Mouse (Mus musculus) liver, embryonic 16.5 days (tissue): ENCODE measurements around the gene Tesmin. TPM values are rescaled to one million over a fixed set of nuclear protein-coding genes. Genes with fewer than 3 reads are reported as not detected.
A peak's percentile ranks its signal among the peaks of the same experiment; 100 is the strongest.

Experiments used
- ATAC-seq: fragments of 200-750 bp; cut with Nextera tagmentation; 2 replicates; pipeline ENCODE4 v1.8.0; 2017; ENCODE audit warnings: low read depth, mild to moderate bottlenecking, moderate number of reproducible peaks, moderate library complexity
- H3K27ac ChIP-seq: fragments of 300-500 bp; sonication (generic); 2 replicates; pipeline ENCODE4 v1.5.1; 2014; ENCODE audit warnings: mild to moderate bottlenecking, low read length
- H3K27me3 ChIP-seq: fragments of 300-500 bp; sonication (generic); 2 replicates; pipeline ENCODE4 v1.6.1; 2014; ENCODE audit warnings: low read depth, low read length, mixed read lengths; ENCODE audit not compliant: control insufficient read depth, insufficient read depth
- H3K36me3 ChIP-seq: fragments of 300-500 bp; sonication (generic); 2 replicates; pipeline ENCODE4 v1.6.1; 2014; ENCODE audit warnings: mild to moderate bottlenecking; ENCODE audit not compliant: control insufficient read depth, insufficient read depth
- H3K4me1 ChIP-seq: fragments of 300-500 bp; sonication (generic); 2 replicates; pipeline ENCODE4 v1.6.1; 2014; ENCODE audit warnings: low read depth, low read length, mixed read lengths; ENCODE audit not compliant: control insufficient read depth
- H3K4me2 ChIP-seq: fragments of 300-500 bp; sonication (generic); 2 replicates; pipeline ENCODE4 v1.6.1; 2014; ENCODE audit warnings: low read depth, low read length, mixed read lengths
- H3K4me3 ChIP-seq: fragments of 300-500 bp; sonication (generic); 2 replicates; pipeline ENCODE4 v1.5.1; 2014; ENCODE audit warnings: low read depth, mild to moderate bottlenecking, low read length
- H3K9ac ChIP-seq: fragments of 300-500 bp; sonication (generic); 2 replicates; pipeline ENCODE4 v1.6.1; 2014; ENCODE audit warnings: low read depth, low read length
- H3K9me3 ChIP-seq: fragments of 300-500 bp; sonication (generic); replicated peaks from 2 replicates; pipeline ENCODE4 v1.6.1; 2016; ENCODE audit warnings: low read length; ENCODE audit not compliant: control insufficient read depth
- WGBS: fragments of 180-500 bp; shearing (Covaris S2); extraction: QIAGEN DNeasy Blood & Tissue Kit; methylation state at CpG from one replicate; pipeline ENCODE4 v1.1.7; 2014; ENCODE audit not compliant: insufficient replicate concordance; 5-methylcytosine and 5-hydroxymethylcytosine counted together
- polyA plus RNA-seq: library from polyadenylated mRNA; unstranded; fragments of >200 nt; fragmentation: Nextera tagmentation; extraction: Ambion mirVana; gene quantifications from 2 replicates; pipeline ENCODE4 v1.2.1, GENCODE M21; 2015

Gene Tesmin
- polyA plus RNA-seq, 1 experiment from 2014 or later, result 0.21 TPM

DNA sequence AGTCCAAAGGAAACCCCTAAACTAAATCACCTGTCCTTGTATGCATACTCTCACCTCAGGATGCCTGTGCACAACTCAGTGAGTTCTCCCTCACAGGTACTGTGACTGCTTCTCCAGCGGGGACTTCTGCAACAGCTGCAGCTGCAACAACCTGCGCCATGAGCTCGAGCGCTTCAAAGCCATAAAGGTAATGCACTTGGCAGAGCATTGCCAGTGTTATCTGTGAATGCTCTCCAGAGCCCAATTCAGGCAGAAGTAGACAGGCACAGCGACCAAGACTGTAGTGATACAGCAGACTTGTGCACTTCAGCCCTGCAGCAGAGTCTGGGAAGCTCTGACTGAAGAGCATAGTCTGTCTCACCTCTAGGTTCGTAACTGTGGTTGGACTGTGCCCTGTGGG lies 13.7 kb downstream of the Tesmin start:
- H3K4me3 ChIP-seq, result no peak overlapping the region
- no peaks in the 10 kb centered on the region for H3K27me3 ChIP-seq
- no peaks in the 10 kb centered on the region for H3K4me1 ChIP-seq
- no peak for ATAC-seq
- no peak overlapping the region for H3K27ac ChIP-seq
- no peak overlapping the region for H3K4me2 ChIP-seq
- no peaks in the 10 kb centered on the region for H3K36me3 ChIP-seq
- H3K9me3 ChIP-seq, result no peaks in the 10 kb centered on the region
- no peak overlapping the region for H3K9ac ChIP-seq
- WGBS, result 70% methylated on average over 6 of the region's 6 CpGs

DNA sequence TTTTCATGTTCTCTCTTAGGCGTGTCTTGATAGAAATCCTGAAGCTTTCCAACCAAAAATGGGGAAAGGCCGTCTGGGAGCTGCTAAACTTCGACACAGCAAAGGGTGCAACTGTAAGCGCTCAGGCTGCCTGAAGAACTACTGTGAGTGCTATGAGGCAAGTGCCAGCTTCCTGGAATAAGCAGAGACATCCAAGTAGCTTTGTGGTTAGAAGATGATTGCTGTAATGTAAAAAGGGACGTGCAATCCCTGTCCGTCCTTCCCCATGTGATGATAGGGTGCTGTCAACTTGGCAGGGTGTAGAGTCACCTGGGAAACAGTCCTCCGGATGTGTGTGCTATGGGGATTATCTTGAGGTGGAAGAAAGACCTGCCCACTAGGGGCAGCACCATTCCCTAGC lies 15.4 kb downstream of the Tesmin start:
- 53% methylated on average over 7 of the region's 7 CpGs for WGBS
- no peak for ATAC-seq
- H3K27me3 ChIP-seq, result no peaks in the 10 kb centered on the region
- H3K4me2 ChIP-seq, result no peak overlapping the region
- H3K4me1 ChIP-seq, result no peaks in the 10 kb centered on the region
- H3K9ac ChIP-seq, result no peak overlapping the region
- no peaks in the 10 kb centered on the region for H3K9me3 ChIP-seq
- no peaks in the 10 kb centered on the region for H3K36me3 ChIP-seq
- H3K27ac ChIP-seq, result no peak overlapping the region
- no peak overlapping the region for H3K4me3 ChIP-seq

DNA sequence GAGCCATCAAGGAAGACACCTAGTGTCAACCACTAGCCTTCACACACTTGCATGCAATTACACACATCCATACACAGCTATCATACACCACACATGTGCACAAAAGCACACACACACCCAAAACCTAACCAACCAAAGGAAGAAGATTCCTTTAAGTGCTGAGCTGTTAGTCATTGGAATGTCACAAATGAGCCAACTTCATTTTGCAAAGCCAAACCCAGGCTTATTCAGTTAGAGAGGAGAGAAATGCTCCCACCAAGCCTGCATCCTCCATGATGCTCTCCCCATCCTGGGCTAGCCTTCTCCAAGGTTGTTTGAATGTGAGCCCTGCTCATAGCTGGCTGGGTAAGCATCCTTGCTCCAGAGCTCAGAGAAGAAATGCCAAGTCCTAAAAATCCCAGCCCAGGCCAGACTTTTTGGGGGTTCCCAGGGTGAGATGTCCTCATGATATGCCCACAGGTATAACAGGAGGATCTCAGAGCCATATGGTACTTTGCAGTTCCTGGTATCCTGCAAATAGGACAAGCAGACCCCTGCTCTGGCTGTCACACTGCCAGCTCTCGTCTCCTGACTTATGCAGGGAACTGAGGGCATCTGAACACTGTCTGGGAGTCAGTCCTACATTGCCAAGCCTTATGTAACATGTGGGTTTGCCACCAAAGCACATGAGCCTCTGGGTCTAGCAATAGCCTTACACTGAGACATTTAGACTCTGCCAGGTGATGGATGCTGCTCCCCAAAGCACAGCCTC lies 17.0 kb downstream of the Tesmin start:
- H3K9me3 ChIP-seq, result no peaks in the 10 kb centered on the region
- no peak for ATAC-seq
- WGBS, result 42% methylated on average over 1 of the region's 1 CpGs

DNA sequence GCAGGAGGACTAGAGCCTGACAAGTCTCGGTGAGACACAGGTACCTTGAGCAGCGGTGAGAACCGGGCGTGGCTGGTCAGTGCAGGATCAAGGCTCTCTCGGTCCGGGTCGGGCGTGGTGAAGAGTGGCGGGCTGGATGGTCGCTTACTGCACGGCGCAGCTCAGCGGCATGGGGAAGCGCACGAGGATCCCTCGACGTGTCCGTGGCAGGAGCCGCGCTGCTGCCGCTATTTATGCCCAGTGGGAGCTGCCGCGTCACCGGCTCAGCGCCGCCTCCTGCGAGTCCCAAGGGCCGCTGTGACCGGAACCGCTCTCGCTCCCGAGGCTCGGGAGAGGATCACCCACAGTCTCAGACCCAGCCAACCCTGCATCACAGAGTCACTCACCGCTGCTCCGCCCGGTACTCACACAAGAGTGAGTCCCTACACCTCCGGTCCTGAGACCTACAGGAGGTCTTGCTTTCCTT lies 25.6 kb downstream of the Tesmin start, which contains the start of gene Gal:
Gal (minus strand) TSS at position 277 of the 466 bp plus-strand sequence.
- Histone ChIP-seq H3K9me3 (no peaks in the 10 kb centered on the region; the same call in 1 of the 2 replicates), H3K4me3 (peak within 1 kb of the TSS; percentile 18), H3K27me3 (peaks cover 28% of the 10 kb centered on the region), H3K9ac (no peak within 1 kb of the TSS), H3K27ac (no peak within 1 kb of the TSS), H3K4me2 (peak within 1 kb of the TSS; percentile 38), H3K36me3 (no peaks in the 10 kb centered on the region), H3K4me1 (no peaks in the 10 kb centered on the region; the same call in 1 of the 2 replicates)
- no peak for ATAC-seq
- WGBS, result 1% methylated on average over 37 of the region's 37 CpGs

More for the DNA sequence above, 17.0 kb downstream of the Tesmin start:
- Histone ChIP-seq H3K4me2 (no peak overlapping the region), H3K9ac (no peak overlapping the region), H3K27ac (no peak overlapping the region), H3K4me3 (no peak overlapping the region), H3K27me3 (no peaks in the 10 kb centered on the region), H3K36me3 (no peaks in the 10 kb centered on the region), H3K4me1 (no peaks in the 10 kb centered on the region)

DNA sequence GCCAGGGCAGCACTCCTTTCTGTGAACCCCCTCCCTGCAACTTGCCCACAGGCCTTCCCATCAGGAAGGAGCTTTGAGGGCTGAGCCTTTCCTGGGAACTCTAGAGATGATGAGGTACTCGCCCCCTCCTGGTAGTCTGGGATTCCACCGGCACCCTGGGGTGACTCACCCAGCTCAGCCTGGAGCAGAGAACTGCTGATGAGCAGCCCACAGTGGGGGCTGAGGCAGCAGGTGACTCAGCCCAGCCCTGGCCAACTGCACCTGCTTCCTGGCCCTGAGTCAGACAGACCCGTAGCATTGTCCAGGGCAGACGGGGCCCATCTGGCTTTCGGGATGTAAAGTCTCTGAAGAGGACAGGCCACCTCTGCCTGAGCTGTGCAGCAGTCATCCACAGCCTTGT lies 30.6 kb downstream of the Tesmin start:
- Histone ChIP-seq H3K36me3 (no peaks in the 10 kb centered on the region), H3K27me3 (peaks cover 12% of the 10 kb centered on the region), H3K4me3 (no peak overlapping the region), H3K4me2 (no peak overlapping the region), H3K4me1 (no peaks in the 10 kb centered on the region; the same call in 1 of the 2 replicates), H3K9me3 (no peaks in the 10 kb centered on the region; the same call in 1 of the 2 replicates), H3K9ac (no peak overlapping the region), H3K27ac (no peak overlapping the region)
- 53% methylated on average over 5 of the region's 5 CpGs for WGBS
- ATAC-seq, result no peak

DNA sequence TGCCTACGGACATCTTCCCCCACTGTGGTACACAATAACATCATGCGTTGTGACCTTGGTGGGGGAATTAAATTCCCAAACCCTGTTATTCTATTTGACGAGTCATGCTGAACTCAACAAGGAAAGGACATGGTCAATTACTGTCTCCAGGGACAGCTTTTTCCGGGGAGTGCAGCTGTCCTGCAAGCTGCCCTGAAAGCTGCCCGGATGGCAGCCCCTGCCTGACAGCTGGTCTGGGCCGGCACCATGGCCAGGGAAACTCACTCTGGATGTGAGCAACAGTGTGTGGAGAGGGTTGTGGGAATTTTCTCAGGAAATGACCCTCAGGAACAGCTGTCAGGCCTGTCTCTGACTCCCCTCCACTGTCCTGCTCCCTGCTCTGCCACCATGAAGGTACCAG lies 33.8 kb downstream of the Tesmin start:
- 72% methylated on average over 6 of the region's 6 CpGs for WGBS

DNA sequence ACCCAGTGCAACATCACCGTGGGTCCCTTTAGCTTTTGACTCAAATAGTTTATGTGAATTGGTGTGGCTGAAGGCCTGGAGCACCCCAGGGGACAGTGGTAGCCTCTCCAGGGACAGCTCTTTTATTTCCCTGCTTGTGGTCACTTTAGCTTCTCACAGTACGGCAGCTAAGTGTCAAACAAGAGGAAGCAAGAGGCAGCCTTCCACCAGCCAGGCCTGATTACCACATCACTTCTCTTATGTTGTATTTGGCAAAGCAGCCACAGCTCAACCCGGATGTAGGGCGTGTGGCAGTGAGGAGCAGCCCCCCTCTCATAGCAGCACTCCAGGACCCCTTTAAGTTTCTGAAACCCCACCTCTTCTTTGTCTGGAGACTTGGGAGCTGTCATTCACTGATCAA lies 34.3 kb downstream of the Tesmin start:
- Histone ChIP-seq H3K36me3 (no peaks in the 10 kb centered on the region), H3K9me3 (no peaks in the 10 kb centered on the region; the same call in 1 of the 2 replicates), H3K27me3 (no peaks in the 10 kb centered on the region), H3K4me3 (no peak overlapping the region), H3K9ac (no peak overlapping the region), H3K4me1 (no peaks in the 10 kb centered on the region; the same call in 1 of the 2 replicates), H3K27ac (0 out of 2 replicates have a peak overlapping the region, but pooled peaks have one; percentile 5), H3K4me2 (no peak overlapping the region)
- 0 out of 2 replicates have a peak, but pooled peaks have one; percentile 3 for ATAC-seq
- 26% methylated on average over 4 of the region's 4 CpGs for WGBS

More for the DNA sequence above, 33.8 kb downstream of the Tesmin start:
- no peaks in the 10 kb centered on the region; the same call in 1 of the 2 replicates for H3K4me1 ChIP-seq
- no peak overlapping the region for H3K9ac ChIP-seq
- H3K36me3 ChIP-seq, result no peaks in the 10 kb centered on the region
- H3K27ac ChIP-seq, result no peak overlapping the region; the same call in 1 of the 2 replicates
- H3K4me3 ChIP-seq, result no peak overlapping the region
- H3K27me3 ChIP-seq, result no peaks in the 10 kb centered on the region
- no peak overlapping the region for H3K4me2 ChIP-seq
- no peak for ATAC-seq
- no peaks in the 10 kb centered on the region; the same call in 1 of the 2 replicates for H3K9me3 ChIP-seq

DNA sequence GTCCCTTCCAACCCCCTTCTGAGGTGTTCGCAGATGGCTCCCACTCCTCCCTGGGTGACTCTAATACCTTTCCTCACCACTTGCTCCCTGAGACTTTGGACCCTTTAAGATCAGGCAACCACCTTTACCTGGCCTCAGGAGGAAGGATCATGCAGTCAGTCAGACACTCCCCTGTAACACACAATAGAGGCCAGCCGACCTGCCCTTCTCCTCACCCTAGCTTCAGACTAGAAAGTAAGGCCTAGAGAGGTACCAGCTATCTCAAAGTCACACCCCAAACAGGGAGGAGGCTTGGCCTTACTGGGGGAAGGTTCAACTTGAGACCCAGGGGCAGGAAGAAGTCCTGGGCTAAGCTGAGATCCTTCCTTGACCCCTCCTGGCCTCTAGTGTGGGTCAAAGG lies 35.6 kb downstream of the Tesmin start:
- Histone ChIP-seq H3K27me3 (no peaks in the 10 kb centered on the region), H3K27ac (no peak overlapping the region), H3K4me3 (no peak overlapping the region), H3K4me2 (no peak overlapping the region), H3K9me3 (no peaks in the 10 kb centered on the region), H3K36me3 (no peaks in the 10 kb centered on the region), H3K4me1 (no peaks in the 10 kb centered on the region; the same call in 1 of the 2 replicates), H3K9ac (no peak overlapping the region)
- no peak for ATAC-seq
- 67% methylated on average over 2 of the region's 2 CpGs for WGBS
